Mouse (Mus musculus): Measurements from ENCODE around the gene Kl.

Gene Kl

GRCm38 (mm10) chr5:150961615-150962014, 9.2 kb downstream of the Kl start:
- DNase-seq (ENCODE audit: extremely low read depth, low read depth, low spot score), result no peak

GRCm38 (mm10) chr5:150962756-150963155, 10.3 kb downstream of the Kl start:
- DNase-seq (ENCODE audit: extremely low read depth, low read depth, low spot score), result no peak

- no peak for DNase-seq (ENCODE audit: extremely low read depth, low read depth, low spot score)
Observed at GRCm38 (mm10) chr5:150967925-150968324, 15.5 kb downstream of the Kl start.

DNA sequence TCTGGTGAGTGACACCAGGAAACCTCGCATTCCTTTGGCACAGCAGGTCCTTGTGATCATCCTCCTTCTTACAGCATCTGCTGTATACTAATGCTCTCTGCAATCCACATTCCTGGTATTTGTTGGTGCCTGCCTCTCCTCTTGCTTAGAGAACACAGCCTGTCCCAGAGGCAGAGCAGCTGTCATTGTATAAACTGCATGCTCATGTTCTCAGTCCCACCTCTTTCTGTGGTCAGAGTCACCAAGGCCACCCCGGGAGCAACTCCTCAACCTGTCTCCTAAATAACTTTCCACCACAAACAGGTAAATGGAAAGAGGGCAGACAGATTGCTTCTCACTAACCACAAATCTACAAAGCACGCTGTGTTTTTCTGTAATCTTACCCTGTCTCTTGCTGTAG, 18.1 kb downstream of the Kl start:
- DNase-seq (ENCODE audit: extremely low read depth, low read depth, low spot score), result no peak

GRCm38 (mm10) chr5:150971126-150971525, 18.7 kb downstream of the Kl start:
- DNase-seq (ENCODE audit: extremely low read depth, low read depth, low spot score), result no peak

GRCm38 (mm10) chr5:150974226-150974625, 21.8 kb downstream of the Kl start:
- DNase-seq (ENCODE audit: extremely low read depth, low read depth, low spot score), result no peak

- no peak for DNase-seq (ENCODE audit: extremely low read depth, low read depth, low spot score)
Observed at GRCm38 (mm10) chr5:150977383-150977958, 25.1 kb downstream of the Kl start.

GRCm38 (mm10) chr5:150979341-150980136, 27.1 kb downstream of the Kl start:
- DNase-seq (ENCODE audit: extremely low read depth, low read depth, low spot score), result no peak

GRCm38 (mm10) chr5:150982082-150982481, 29.7 kb downstream of the Kl start:
- DNase-seq (ENCODE audit: extremely low read depth, low read depth, low spot score), result no peak

- DNase-seq (ENCODE audit: extremely low read depth, low read depth, low spot score), result no peak
Observed at GRCm38 (mm10) chr5:150994096-150994495, 41.7 kb downstream of the Kl start.

GRCm38 (mm10) chr5:150996586-150996985, 44.2 kb downstream of the Kl start:
- peak; percentile 51 for DNase-seq (ENCODE audit: extremely low read depth, low read depth, low spot score)

DNA sequence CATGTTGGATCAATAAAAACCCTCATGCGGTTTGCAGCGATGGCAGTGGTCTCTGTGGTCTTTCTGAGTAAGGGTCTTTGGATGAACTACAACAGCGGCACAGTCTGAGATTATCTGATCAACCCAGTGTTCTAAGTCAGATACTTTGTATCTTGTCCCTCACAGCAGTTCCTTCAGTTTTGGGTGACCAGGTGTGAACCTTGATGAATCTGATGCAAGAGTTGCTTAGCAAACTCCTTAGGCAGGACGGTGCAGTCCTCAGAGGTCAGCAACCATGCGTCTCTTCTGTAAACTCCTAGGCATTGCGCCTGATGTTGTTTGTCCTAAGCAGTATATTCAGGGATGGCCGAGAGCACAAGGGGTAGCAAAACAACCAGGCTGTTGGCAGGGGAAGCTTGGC, 48.7 kb downstream of the Kl start:
- no peak for DNase-seq (ENCODE audit: extremely low read depth, low read depth, low spot score)

DNA sequence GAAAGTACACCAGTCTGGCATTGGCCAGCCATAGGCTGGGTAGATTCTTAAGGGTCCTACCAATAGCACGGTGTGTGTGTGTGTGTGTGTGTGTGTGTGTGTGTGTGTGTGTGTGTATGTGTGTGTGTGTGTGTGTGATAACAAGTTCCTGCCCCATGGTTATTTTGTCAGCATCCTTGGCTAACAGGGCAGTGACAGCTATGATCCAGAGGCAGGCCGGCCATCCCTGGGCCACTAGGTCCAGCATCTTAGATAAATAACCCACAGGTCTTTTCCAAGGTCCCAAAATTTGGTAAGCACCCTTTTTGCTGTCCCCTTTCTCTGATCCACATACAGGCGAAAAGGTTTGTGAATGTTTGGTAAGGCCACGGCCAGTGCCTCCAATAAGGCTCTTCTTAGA, 49.6 kb downstream of the Kl start:
- no peak for DNase-seq (ENCODE audit: extremely low read depth, low read depth, low spot score)

DNA sequence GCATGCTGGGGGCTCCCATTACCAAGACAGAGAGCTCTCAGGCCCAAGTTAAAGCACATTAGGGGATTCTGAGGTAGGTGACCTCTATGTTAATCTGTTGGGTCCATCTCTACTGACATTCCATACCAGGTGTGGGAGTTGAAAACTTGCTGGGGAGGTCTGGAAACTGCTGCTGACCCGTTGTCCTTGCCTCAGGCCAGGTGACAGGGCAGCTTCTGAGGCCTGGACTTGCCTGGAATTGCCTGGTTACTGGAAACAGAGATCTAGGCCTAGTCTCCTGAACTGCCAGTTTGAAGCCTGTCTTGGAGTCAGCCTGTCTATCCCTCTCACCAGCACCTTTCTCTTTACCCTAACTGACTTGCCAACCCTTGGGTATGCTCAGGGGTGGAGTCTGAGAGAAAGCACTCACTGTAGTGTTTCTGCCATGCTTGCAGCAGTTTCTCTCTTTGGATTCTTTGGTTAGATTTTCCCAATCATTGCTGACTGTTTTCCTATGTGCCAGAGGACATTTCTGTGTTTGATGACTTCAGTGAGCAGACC, 51.9 kb downstream of the Kl start:
- no peak for DNase-seq (ENCODE audit: extremely low read depth, low read depth, low spot score)

GRCm38 (mm10) chr5:151018450-151018849, 66.0 kb downstream of the Kl start:
- no peak for DNase-seq (ENCODE audit: extremely low read depth, low read depth, low spot score)

- no peak for DNase-seq (ENCODE audit: extremely low read depth, low read depth, low spot score)
Observed at GRCm38 (mm10) chr5:151018959-151019358, 66.6 kb downstream of the Kl start.

DNA sequence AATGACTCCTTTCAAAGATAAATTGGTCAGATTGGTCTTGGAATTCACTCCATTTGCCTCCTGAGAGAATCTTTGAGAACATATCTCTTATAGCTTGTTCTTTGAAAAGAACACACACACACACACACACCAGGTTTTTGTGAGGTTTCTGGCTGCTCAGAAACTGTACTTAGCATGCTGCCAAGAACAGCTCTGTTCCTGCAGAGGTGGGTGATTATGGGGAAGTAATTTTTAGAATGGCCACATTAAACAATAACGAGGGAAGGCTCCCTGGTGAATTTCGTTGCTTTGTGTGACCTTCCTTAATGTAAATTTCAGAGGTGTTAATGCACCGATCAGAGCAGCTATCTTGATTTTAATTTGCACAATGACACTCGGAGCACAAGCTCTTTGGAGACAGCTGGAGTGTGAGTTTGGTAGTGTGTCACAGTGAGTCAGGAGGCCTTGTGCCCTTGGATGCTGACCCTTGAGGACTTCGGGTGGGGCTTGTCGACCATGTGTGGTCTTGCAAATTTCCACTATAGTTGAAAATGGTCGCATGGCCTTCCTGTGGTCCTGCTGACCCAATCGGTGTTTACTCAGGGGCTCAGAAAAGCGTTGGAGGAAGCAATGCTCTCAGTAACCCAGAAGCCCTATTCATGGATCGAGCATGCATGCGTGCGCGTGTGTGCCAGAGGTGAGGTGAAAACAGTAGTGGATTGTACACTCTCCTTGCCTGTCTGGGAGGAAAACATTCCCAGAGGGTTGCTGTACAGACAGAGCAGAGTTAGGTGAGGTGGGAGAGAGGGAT, 67.8 kb downstream of the Kl start:
- DNase-seq (ENCODE audit: extremely low read depth, low read depth, low spot score), result no peak

- no peak for DNase-seq (ENCODE audit: extremely low read depth, low read depth, low spot score)
Observed at GRCm38 (mm10) chr5:151020831-151021230, 68.4 kb downstream of the Kl start.

GRCm38 (mm10) chr5:151022026-151022425, 69.6 kb downstream of the Kl start:
- DNase-seq (ENCODE audit: extremely low read depth, low read depth, low spot score), result no peak

GRCm38 (mm10) chr5:151022939-151023338, 70.5 kb downstream of the Kl start:
- DNase-seq (ENCODE audit: extremely low read depth, low read depth, low spot score), result no peak

DNA sequence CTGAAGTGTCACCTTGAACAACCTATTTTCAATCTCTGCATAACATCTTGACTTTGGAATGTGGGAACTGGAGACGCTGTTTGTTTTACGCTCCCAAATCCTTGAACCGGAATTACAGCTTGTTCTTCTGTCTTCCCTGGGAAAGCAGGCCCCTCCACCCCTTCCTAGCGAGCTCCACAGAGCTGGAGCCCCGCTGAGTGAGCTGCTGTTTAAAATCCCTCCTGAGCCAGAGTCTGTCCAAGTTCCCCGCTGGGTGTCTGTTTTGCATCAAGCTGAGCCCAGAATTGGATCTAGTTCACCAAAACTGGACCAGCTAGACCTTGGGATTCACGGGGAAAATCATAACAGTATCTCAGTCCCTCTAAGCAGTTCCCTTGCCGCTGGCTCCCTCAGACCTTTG, 71.1 kb downstream of the Kl start:
- no peak for DNase-seq (ENCODE audit: extremely low read depth, low read depth, low spot score)

GRCm38 (mm10) chr5:151024483-151024882, 72.1 kb downstream of the Kl start:
- DNase-seq (ENCODE audit: extremely low read depth, low read depth, low spot score), result no peak
